Mouse (Mus musculus) induced T-regulatory cell, adult 2 months (primary cell): ENCODE measurements around the gene Rnf150.

ENCODE experiments used
- DNase-seq: peaks from one replicate; pipeline ENCODE4 v3.0.0-alpha.2; 2012; ENCODE audit warnings: low read depth

Rnf150 gene

GRCm38 (mm10) chr8:83028211-83028610 is 165.1 kb downstream of the Rnf150 start:
- DNase-seq, result no peak

- no peak for DNase-seq
Observed at GRCm38 (mm10) chr8:83032800-83033199, 169.6 kb downstream of the Rnf150 start.

GRCm38 (mm10) chr8:83035141-83035540 is 172.0 kb downstream of the Rnf150 start:
- no peak for DNase-seq

GRCm38 (mm10) chr8:83036521-83037166 is 173.5 kb downstream of the Rnf150 start:
- DNase-seq, result no peak

GRCm38 (mm10) chr8:83037321-83037720 is 174.2 kb downstream of the Rnf150 start:
- DNase-seq, result no peak

- no peak for DNase-seq
Observed at GRCm38 (mm10) chr8:83038575-83038974, 175.4 kb downstream of the Rnf150 start.

- no peak for DNase-seq
Observed at GRCm38 (mm10) chr8:83041440-83041839, 178.3 kb downstream of the Rnf150 start.

- no peak for DNase-seq
Observed at GRCm38 (mm10) chr8:83046912-83047311, 183.8 kb downstream of the Rnf150 start.

GRCm38 (mm10) chr8:83048527-83048926 is 185.4 kb downstream of the Rnf150 start:
- DNase-seq, result no peak

GRCm38 (mm10) chr8:83049171-83049601 is 186.0 kb downstream of the Rnf150 start:
- DNase-seq, result no peak

- DNase-seq, result no peak
Observed at GRCm38 (mm10) chr8:83049616-83050015, 186.5 kb downstream of the Rnf150 start.

GRCm38 (mm10) chr8:83052896-83053295 is 189.7 kb downstream of the Rnf150 start:
- DNase-seq, result no peak

GRCm38 (mm10) chr8:83054801-83055200 is 191.6 kb downstream of the Rnf150 start:
- DNase-seq, result no peak

GRCm38 (mm10) chr8:83058951-83059350 is 195.8 kb downstream of the Rnf150 start:
- no peak for DNase-seq

- no peak for DNase-seq
Observed at GRCm38 (mm10) chr8:83060076-83060475, 196.9 kb downstream of the Rnf150 start.

- DNase-seq, result no peak
Observed at GRCm38 (mm10) chr8:83061257-83061656, 198.1 kb downstream of the Rnf150 start.

GRCm38 (mm10) chr8:83061873-83062272 is 198.7 kb downstream of the Rnf150 start:
- DNase-seq, result no peak

- DNase-seq, result no peak
Observed at GRCm38 (mm10) chr8:83062276-83062675, 199.1 kb downstream of the Rnf150 start.

- no peak for DNase-seq
Observed at GRCm38 (mm10) chr8:83064096-83064495, 200.9 kb downstream of the Rnf150 start.

- no peak for DNase-seq
Observed at GRCm38 (mm10) chr8:83066076-83066475, 202.9 kb downstream of the Rnf150 start.

GRCm38 (mm10) chr8:83066846-83067245 is 203.7 kb downstream of the Rnf150 start:
- DNase-seq, result no peak

- DNase-seq, result no peak
Observed at GRCm38 (mm10) chr8:83067906-83068305, 204.8 kb downstream of the Rnf150 start.

- no peak for DNase-seq
Observed at GRCm38 (mm10) chr8:83074248-83074647, 211.1 kb downstream of the Rnf150 start.

- DNase-seq, result no peak
Observed at GRCm38 (mm10) chr8:83076621-83077020, 213.5 kb downstream of the Rnf150 start.
